Mouse (Mus musculus): ENCODE measurements at regions not wholly inside any gene's neighbourhood (a gene's known extent, or its start where the extent isn't known, plus 50 kb on each side); places are given as distances from the start of the nearest gene placed in this dataset.

DNA sequence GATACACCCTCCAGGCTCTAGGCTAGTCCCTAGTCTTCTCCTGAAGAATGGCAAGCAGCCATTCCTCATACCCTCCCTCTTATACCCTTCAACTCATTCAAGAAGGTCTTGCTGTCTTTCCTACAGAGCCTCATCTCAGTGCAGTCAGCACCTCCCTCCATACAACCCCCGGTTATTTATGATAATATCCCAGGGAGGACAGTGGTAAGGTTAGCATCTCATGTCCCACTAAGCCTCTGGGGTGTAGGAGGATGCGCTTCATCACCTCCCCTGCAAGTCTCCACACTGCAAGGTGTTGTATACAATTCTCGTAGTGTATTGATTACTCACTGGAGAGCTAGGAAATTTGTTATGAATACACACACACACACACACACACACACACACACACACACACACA, 80.2 kb upstream of the Shisa6 start:
- TF ChIP-seq ZNF384 (IDR thresholded peaks at IDR 0.05; ENCODE audit: low read depth, low read length) (no peak), MAFK (IDR thresholded peaks at IDR 0.05; ENCODE audit: insufficient read depth, low read depth, low read length) (no peak), HCFC1 (IDR thresholded peaks at IDR 0.05; ENCODE audit: borderline replicate concordance, insufficient read depth, low read length) (no peak), ZC3H11A (IDR thresholded peaks at IDR 0.05; ENCODE audit: borderline replicate concordance, low read depth, low read length) (no peak), CHD2 (IDR thresholded peaks at IDR 0.05; ENCODE audit: low read depth, low read length) (no peak)

Measured in ES-E14 (cell line).